Mouse (Mus musculus) embryonic fibroblast, embryonic 13.5 days (primary cell): ENCODE data around the gene Slc3a2.

Experiments used
- CTCF ChIP-seq: IDR thresholded peaks from 2 replicates; pipeline ENCODE4 v1.5.1; 2011; ENCODE audit warnings: mild to moderate bottlenecking, control low read depth, low read length, moderate library complexity, borderline replicate concordance; ENCODE audit not compliant: insufficient read depth
- POLR2A ChIP-seq: IDR thresholded peaks from 2 replicates; pipeline ENCODE4 v1.6.1; 2011; ENCODE audit warnings: low read depth, mild to moderate bottlenecking, control low read depth, low read length, moderate library complexity

- TF ChIP-seq CTCF = no peak
- TF ChIP-seq POLR2A = no peak
Measured at GRCm38 (mm10) chr19:8740603-8741002, 17.4 kb upstream of the Slc3a2 start, which contains the start of gene 1700092M07Rik.
